Mouse (Mus musculus) CH12.LX (cell line): ENCODE data around the gene Kpna6. TPM values are rescaled to one million over a fixed set of nuclear protein-coding genes. Genes with fewer than 3 reads are reported as not detected.

Source experiments
- DNase-seq: peaks from one replicate; pipeline ENCODE4 v3.0.0-alpha.2; 2013; ENCODE audit errors: extremely low read depth
- H3K27ac ChIP-seq: 2 replicates; pipeline ENCODE4 v1.5.1; 2012; ENCODE audit warnings: low read depth, mild to moderate bottlenecking, control low read depth, moderate library complexity; ENCODE audit not compliant: insufficient read depth
- H3K27me3 ChIP-seq: replicated peaks from 2 replicates; pipeline ENCODE3; 2012; ENCODE audit warnings: inconsistent platforms
- H3K36me3 ChIP-seq, 2 experiments: replicated peaks in 1 of 2; 2 replicates each; pipeline versions ENCODE3 to v1.6.1; 2012; ENCODE audit warnings: inconsistent platforms in 1 of 2, low read length in 1 of 2, mild to moderate bottlenecking in 1 of 2, mixed read lengths in 1 of 2, moderate library complexity in 1 of 2; ENCODE audit not compliant: control insufficient read depth in 1 of 2, insufficient read depth in 1 of 2
- H3K4me1 ChIP-seq, 2 experiments: 2 replicates each; pipeline ENCODE4 v1.6.1; 2012; ENCODE audit warnings: inconsistent platforms in 1 of 2, moderate library complexity in 1 of 2; ENCODE audit not compliant: insufficient read depth in 2 of 2, control insufficient read depth in 1 of 2
- H3K4me2 ChIP-seq: 2 replicates; pipeline ENCODE4 v1.6.1; 2012; ENCODE audit warnings: low read depth, mild to moderate bottlenecking, control low read depth; ENCODE audit not compliant: poor library complexity, insufficient read depth, severe bottlenecking
- H3K4me3 ChIP-seq, 3 experiments: fragments of 150-350 bp in 1 of 3; sonication (generic) in 1 of 3; replicated peaks in 1 of 3; 2 replicates each; pipeline versions ENCODE3 to v1.5.1; 2011 to 2012; ENCODE audit warnings: low read depth in 2 of 3, low read length in 2 of 3, mild to moderate bottlenecking in 2 of 3, moderate library complexity in 2 of 3, control low read depth in 1 of 3, improper control_type of control experiment in 1 of 3, inconsistent platforms in 1 of 3, mixed read lengths in 1 of 3; ENCODE audit not compliant: poor library complexity in 1 of 3
- H3K79me2 ChIP-seq: replicated peaks from 2 replicates; pipeline ENCODE4 v1.6.1; 2012; ENCODE audit warnings: mild to moderate bottlenecking, moderate library complexity; ENCODE audit not compliant: control insufficient read depth, poor library complexity, insufficient read depth, severe bottlenecking; ENCODE audit errors: extremely low read depth
- H3K9ac ChIP-seq: 2 replicates; pipeline ENCODE4 v1.6.1; 2012; ENCODE audit warnings: low read depth, mild to moderate bottlenecking, control low read depth, moderate library complexity; ENCODE audit not compliant: insufficient read depth
- H3K9me3 ChIP-seq: replicated peaks from 2 replicates; pipeline ENCODE3; 2012; ENCODE audit warnings: low read length, inconsistent platforms, mixed read lengths
- BHLHE40 ChIP-seq: IDR thresholded peaks from 2 replicates; pipeline ENCODE4 v1.6.1; 2011; ENCODE audit warnings: mild to moderate bottlenecking, low read depth, low read length, improper control_type of control experiment
- CHD1 ChIP-seq: IDR thresholded peaks from 2 replicates; pipeline ENCODE4 v1.6.1; 2012; ENCODE audit warnings: low read depth, low read length, improper control_type of control experiment, inconsistent platforms
- CHD2 ChIP-seq: IDR thresholded peaks from 2 replicates; pipeline ENCODE4 v1.6.1; 2011; ENCODE audit warnings: low read length, improper control_type of control experiment
- CTCF ChIP-seq, 2 experiments: IDR thresholded peaks in 1 of 2; conservative IDR thresholded peaks in 1 of 2; 2 replicates each; pipeline ENCODE4 v1.5.1; 2011 to 2012; ENCODE audit warnings: low read depth in 2 of 2, low read length in 2 of 2, improper control_type of control experiment in 1 of 2, inconsistent platforms in 1 of 2, mild to moderate bottlenecking in 1 of 2, moderate library complexity in 1 of 2
- E2F4 ChIP-seq: IDR thresholded peaks from 2 replicates; pipeline ENCODE4 v1.6.1; 2011; ENCODE audit warnings: low read depth, low read length, improper control_type of control experiment; ENCODE audit not compliant: insufficient replicate concordance
- ELF1 ChIP-seq: IDR thresholded peaks from 2 replicates; pipeline ENCODE4 v1.6.1; 2014; ENCODE audit warnings: low read depth, mild to moderate bottlenecking, inconsistent platforms, low read length, improper control_type of control experiment
- EP300 ChIP-seq: IDR thresholded peaks from 2 replicates; pipeline ENCODE4 v1.6.1; 2011; ENCODE audit warnings: low read length, improper control_type of control experiment
- ETS1 ChIP-seq: conservative IDR thresholded peaks from 2 replicates; pipeline ENCODE4 v1.6.1; 2012; ENCODE audit warnings: low read depth, mild to moderate bottlenecking, inconsistent platforms, low read length, improper control_type of control experiment, moderate library complexity
- GABPA ChIP-seq: IDR thresholded peaks from 2 replicates; pipeline ENCODE4 v1.6.1; 2012; ENCODE audit warnings: low read depth, low read length, improper control_type of control experiment, inconsistent platforms; ENCODE audit not compliant: insufficient replicate concordance
- HCFC1 ChIP-seq: IDR thresholded peaks from 2 replicates; pipeline ENCODE4 v1.6.1; 2012; ENCODE audit warnings: low read depth, mild to moderate bottlenecking, inconsistent platforms, low read length, improper control_type of control experiment
- IRF4 ChIP-seq: IDR thresholded peaks from 2 replicates; pipeline ENCODE4 v1.6.1; 2014; ENCODE audit warnings: low read depth, mild to moderate bottlenecking, inconsistent platforms, low read length, improper control_type of control experiment
- JUN ChIP-seq: IDR thresholded peaks from 2 replicates; pipeline ENCODE4 v1.6.1; 2011; ENCODE audit warnings: low read depth, mild to moderate bottlenecking, low read length, improper control_type of control experiment, moderate library complexity; ENCODE audit not compliant: insufficient read depth
- JUND ChIP-seq: conservative IDR thresholded peaks from 2 replicates; pipeline ENCODE4 v1.6.1; 2011; ENCODE audit warnings: low read depth, low read length, improper control_type of control experiment
- KAT2A ChIP-seq: IDR thresholded peaks from 2 replicates; pipeline ENCODE4 v1.6.1; 2012; ENCODE audit warnings: low read length, improper control_type of control experiment, inconsistent platforms; ENCODE audit not compliant: insufficient replicate concordance
- MAFK ChIP-seq: IDR thresholded peaks from 2 replicates; pipeline ENCODE4 v1.6.1; 2011; ENCODE audit warnings: low read length, improper control_type of control experiment; ENCODE audit not compliant: insufficient replicate concordance
- MAX ChIP-seq: IDR thresholded peaks from 2 replicates; pipeline ENCODE4 v1.6.1; 2011; ENCODE audit warnings: low read length, improper control_type of control experiment
- MAZ ChIP-seq: IDR thresholded peaks from 2 replicates; pipeline ENCODE4 v1.6.1; 2012; ENCODE audit warnings: low read depth, mild to moderate bottlenecking, inconsistent platforms, low read length, improper control_type of control experiment, moderate library complexity
- MEF2A ChIP-seq: IDR thresholded peaks from 2 replicates; pipeline ENCODE4 v1.6.1; 2014; ENCODE audit warnings: low read depth, mild to moderate bottlenecking, inconsistent platforms, low read length, improper control_type of control experiment, borderline replicate concordance
- MXI1 ChIP-seq: IDR thresholded peaks from 2 replicates; pipeline ENCODE4 v1.6.1; 2011; ENCODE audit warnings: mild to moderate bottlenecking, low read depth, low read length, improper control_type of control experiment
- MYC ChIP-seq: IDR thresholded peaks from 2 replicates; pipeline ENCODE4 v1.6.1; 2011; ENCODE audit warnings: low read depth, mild to moderate bottlenecking, improper control_type of control experiment, low read length
- NELFE ChIP-seq: IDR thresholded peaks from 2 replicates; pipeline ENCODE4 v1.6.1; 2011; ENCODE audit warnings: low read depth, low read length, improper control_type of control experiment
- NRF1 ChIP-seq: IDR thresholded peaks from 2 replicates; pipeline ENCODE4 v1.6.1; 2014; ENCODE audit warnings: low read depth, mild to moderate bottlenecking, inconsistent platforms, low read length, improper control_type of control experiment, moderate library complexity
- PAX5 ChIP-seq: IDR thresholded peaks from 2 replicates; pipeline ENCODE4 v1.6.1; 2012; ENCODE audit warnings: low read length, inconsistent platforms, mixed read lengths
- POLR2A ChIP-seq: IDR thresholded peaks from 2 replicates; pipeline ENCODE4 v1.6.1; 2011; ENCODE audit warnings: low read depth, mild to moderate bottlenecking, improper control_type of control experiment, low read length
- POLR2AphosphoS2 ChIP-seq: IDR thresholded peaks from 2 replicates; pipeline ENCODE4 v1.6.1; 2011; ENCODE audit warnings: low read depth, low read length, improper control_type of control experiment
- RAD21 ChIP-seq: IDR thresholded peaks from 2 replicates; pipeline ENCODE4 v1.6.1; 2011; ENCODE audit warnings: low read depth, mild to moderate bottlenecking, low read length, improper control_type of control experiment, moderate library complexity
- RCOR1 ChIP-seq: conservative IDR thresholded peaks from 2 replicates; pipeline ENCODE4 v1.6.1; 2012; ENCODE audit warnings: low read depth, mild to moderate bottlenecking, inconsistent platforms, low read length, improper control_type of control experiment
- SIN3A ChIP-seq: IDR thresholded peaks from 2 replicates; pipeline ENCODE4 v1.6.1; 2012; ENCODE audit warnings: low read length, improper control_type of control experiment, inconsistent platforms
- SMC3 ChIP-seq: IDR thresholded peaks from 2 replicates; pipeline ENCODE4 v1.6.1; 2011; ENCODE audit warnings: low read depth, low read length, improper control_type of control experiment
- TBP ChIP-seq: conservative IDR thresholded peaks from 2 replicates; pipeline ENCODE4 v1.6.1; 2011; ENCODE audit warnings: low read depth, low read length, improper control_type of control experiment
- TCF12 ChIP-seq: IDR thresholded peaks from 2 replicates; pipeline ENCODE4 v1.6.1; 2014; ENCODE audit warnings: low read depth, mild to moderate bottlenecking, inconsistent platforms, low read length, improper control_type of control experiment
- UBTF ChIP-seq: IDR thresholded peaks from 2 replicates; pipeline ENCODE4 v1.6.1; 2012; ENCODE audit warnings: low read depth, mild to moderate bottlenecking, inconsistent platforms, low read length, improper control_type of control experiment, moderate library complexity
- USF1 ChIP-seq: IDR thresholded peaks from 2 replicates; pipeline ENCODE4 v1.6.1; 2014; ENCODE audit warnings: low read depth, mild to moderate bottlenecking, inconsistent platforms, low read length, improper control_type of control experiment
- USF2 ChIP-seq: conservative IDR thresholded peaks from 2 replicates; pipeline ENCODE4 v1.6.1; 2011; ENCODE audit warnings: low read depth, low read length, improper control_type of control experiment
- ZC3H11A ChIP-seq: IDR thresholded peaks from 2 replicates; pipeline ENCODE4 v1.6.1; 2012; ENCODE audit warnings: low read depth, mild to moderate bottlenecking, inconsistent platforms, low read length, improper control_type of control experiment
- ZKSCAN1 ChIP-seq: IDR thresholded peaks from 2 replicates; pipeline ENCODE4 v1.6.1; 2012; ENCODE audit warnings: low read depth, inconsistent platforms, low read length, improper control_type of control experiment, borderline replicate concordance
- ZMIZ1 ChIP-seq: IDR thresholded peaks from 2 replicates; pipeline ENCODE4 v1.6.1; 2012; ENCODE audit warnings: low read depth, mild to moderate bottlenecking, inconsistent platforms, low read length, improper control_type of control experiment
- ZNF384 ChIP-seq: IDR thresholded peaks from 2 replicates; pipeline ENCODE4 v1.6.1; 2012; ENCODE audit warnings: low read depth, low read length, improper control_type of control experiment, inconsistent platforms
- dilution Hi-C: fragments of 300-500 bp; cut with MboI; formaldehyde crosslinking; loops from 2 replicates; pipeline ENCODE4 v1.14.3; 2020; ENCODE audit warnings: low sequenced_read_pairs; ENCODE audit not compliant: extremely low pct_unique_long_range_greater_than_20kb, extremely low pct_ligation_motif_present
- in situ Hi-C: fragments of 300-500 bp; cut with MboI; formaldehyde crosslinking; loops from 3 replicates; pipeline ENCODE4 v1.14.3; 2019; ENCODE audit warnings: low sequenced_read_pairs, low pct_ligation_motif_present, low pct_unique_long_range_greater_than_20kb, mixed read lengths
- polyA plus RNA-seq: library from polyadenylated mRNA; unstranded; fragments of >175 nt; gene quantifications from 2 replicates; pipeline ENCODE4 v1.2.1, GENCODE M21; 2012; ENCODE audit warnings: low read depth; ENCODE audit not compliant: insufficient read length
- total RNA-seq, 2 experiments: library from RNA; depleted of rRNA; stranded (reverse); fragments of 300-350 nt in 1 of 2; fragments of >200 nt in 1 of 2; gene quantifications; 2 replicates each; pipeline ENCODE4 v1.2.3; 2012 to 2014

The Kpna6 gene
- total RNA-seq (2012; rRNA removed) (17.3 and 23.9 TPM in 2 replicates), total RNA-seq (2014; rRNA removed) (19.6 and 22.4 TPM in 2 replicates), polyA plus RNA-seq (25.8 and 26.4 TPM in 2 replicates)

DNA sequence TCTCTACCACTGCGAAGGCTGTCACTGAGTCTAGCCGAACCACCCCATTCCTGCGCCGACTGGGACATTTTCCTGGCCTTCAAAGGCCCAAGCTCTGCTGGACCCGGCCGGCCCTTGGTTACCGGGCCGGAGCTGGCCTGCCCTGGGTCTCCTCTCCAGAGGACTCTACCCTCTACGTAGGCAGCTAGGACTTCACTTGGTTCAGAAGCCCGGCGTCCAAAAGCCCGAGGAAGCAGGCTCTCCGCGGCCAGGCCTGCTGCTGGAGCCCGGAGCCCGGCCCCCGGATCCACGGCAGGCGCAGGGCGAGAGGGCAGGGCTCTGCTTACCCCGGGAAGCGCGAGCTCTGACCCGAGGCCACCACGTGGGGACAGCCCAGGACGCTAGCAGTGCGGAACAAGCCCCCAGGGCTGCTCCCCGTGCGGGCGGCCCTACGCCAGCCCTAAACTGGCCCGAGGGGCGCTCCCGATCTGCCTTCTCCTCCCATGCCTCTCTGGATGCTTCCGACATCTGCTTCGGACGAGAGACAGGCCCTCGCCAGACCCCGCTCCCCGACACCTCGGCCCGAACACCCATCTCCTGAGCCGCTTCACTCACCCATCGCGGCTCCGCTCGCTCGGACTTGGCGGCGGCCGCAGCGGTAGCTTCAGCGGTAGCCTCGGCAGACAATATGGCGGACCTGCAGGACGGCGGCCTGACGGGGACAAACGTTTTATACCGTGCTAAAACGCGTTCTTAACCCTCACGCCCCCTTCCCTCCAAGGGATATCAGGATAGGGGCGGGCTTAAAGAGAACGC is at the start of gene Kpna6:
Gene Kpna6, minus strand, starts transcription at position 685 of the 795 bp plus-strand sequence.
- DNase-seq: peak; percentile 81
- Histone ChIP-seq H3K27ac (peak within 1 kb of the TSS; percentile 80), H3K9me3 (no peaks in the 10 kb centered on the region), H3K36me3 (peaks cover 7 to 32% of the 10 kb centered on the region in 2 experiments), H3K79me2 (peaks cover 35% of the 10 kb centered on the region), H3K4me2 (peak within 1 kb of the TSS; percentile 83), H3K9ac (peak within 1 kb of the TSS; percentile 96), H3K27me3 (no peaks in the 10 kb centered on the region), H3K4me1 (peaks cover 3 to 19% of the 10 kb centered on the region in 2 experiments; a peak in 3 of 4 replicates), H3K4me3 (peak within 1 kb of the TSS; percentile 85 to 95 (median 89))
- dilution Hi-C loops (no loop called here), in situ Hi-C loops (no loop called here)
- TF ChIP-seq RAD21 (no peak), ZNF384 (no peak), USF2 (no peak), TBP (no peak), CHD1 (peak; percentile 68; the same call in 1 of the 2 replicates), JUND (no peak), ZMIZ1 (peak; percentile 61; the same call in 1 of the 2 replicates), MAX (peak; percentile 79), SIN3A (peak; percentile 90; the same call in 1 of the 2 replicates), MAZ (0 out of 2 replicates have a peak, but pooled peaks have one; percentile 19), CHD2 (no peak), HCFC1 (peak; percentile 86), NRF1 (peak; percentile 68), ETS1 (no peak), ZKSCAN1 (no peak), BHLHE40 (no peak; the same call in 1 of the 2 replicates), MEF2A (peak; percentile 60), MXI1 (peak; percentile 67), KAT2A (0 out of 2 replicates have a peak, but pooled peaks have one; percentile 64), ELF1 (peak; percentile 63), MAFK (no peak), NELFE (peak; percentile 50; the same call in 1 of the 2 replicates), RCOR1 (no peak), EP300 (no peak), SMC3 (no peak), MYC (peak; percentile 67; the same call in 1 of the 2 replicates), POLR2AphosphoS2 (peak; percentile 45; the same call in 1 of the 2 replicates), ZC3H11A (no peak), E2F4 (no peak), USF1 (no peak), TCF12 (peak; percentile 64), CTCF (conservative IDR thresholded peaks at IDR 0.05 in 1 of 2, IDR thresholded peaks at IDR 0.05 in 1 of 2; ENCODE audit: low read depth in 2 of 2, low read length in 2 of 2) (no peak; a peak in 1 of 4 replicates), GABPA (no peak), PAX5 (no peak), UBTF (peak; percentile 53; the same call in 1 of the 2 replicates), IRF4 (peak; percentile 54; the same call in 1 of the 2 replicates), POLR2A (peak; percentile 76), JUN (no peak)
